Mouse (Mus musculus) heart, adult 2 months (tissue): ENCODE data around the gene Musk. TPM values are rescaled to one million over a fixed set of nuclear protein-coding genes. Genes with fewer than 3 reads are reported as not detected.
A peak's percentile ranks its signal among the peaks of the same experiment; 100 is the strongest.
"Not testable (repeated sequence)": the region's sequence is repeated elsewhere in the genome, so short reads cannot be mapped to it uniquely, and the experiment has no call there.

ENCODE experiments used
- DNase-seq, 2 experiments: peaks; one replicate each; pipeline ENCODE4 v3.0.0; 2021
- H3K27ac ChIP-seq: fragments of 200-600 bp; 2 replicates; pipeline ENCODE4 v1.8.1; 2022
- H3K27me3 ChIP-seq: fragments of 200-500 bp; 2 replicates; pipeline ENCODE4 v1.6.1; 2012; ENCODE audit warnings: mild to moderate bottlenecking, low read length, inconsistent platforms, mixed read lengths; ENCODE audit not compliant: control insufficient read depth, insufficient read depth
- H3K36me3 ChIP-seq: fragments of 200-500 bp; 2 replicates; pipeline ENCODE4 v1.6.1; 2012; ENCODE audit warnings: low read length, inconsistent platforms; ENCODE audit not compliant: control insufficient read depth, insufficient read depth
- H3K4me1 ChIP-seq: fragments of 200-500 bp; 2 replicates; pipeline ENCODE4 v1.6.1; 2011; ENCODE audit warnings: low read length; ENCODE audit not compliant: control insufficient read depth, insufficient read depth
- H3K4me3 ChIP-seq: fragments of 200-600 bp; 2 replicates; pipeline ENCODE4 v1.8.1; 2022
- H3K79me2 ChIP-seq: fragments of 200-500 bp; replicated peaks from 2 replicates; pipeline ENCODE4 v1.6.1; 2012; ENCODE audit warnings: mild to moderate bottlenecking, inconsistent platforms, low read length, moderate library complexity, mixed read lengths; ENCODE audit not compliant: control insufficient read depth, insufficient read depth
- H3K9ac ChIP-seq: fragments of 200-500 bp; 2 replicates; pipeline ENCODE4 v1.6.1; 2012; ENCODE audit warnings: low read depth, mild to moderate bottlenecking, control low read depth, inconsistent platforms, low read length, mixed read lengths
- CTCF ChIP-seq: fragments of 200-600 bp; IDR thresholded peaks from 2 replicates; pipeline ENCODE4 v1.8.1; 2022; ENCODE audit warnings: antibody characterized with exemption, mild to moderate bottlenecking, moderate library complexity
- EP300 ChIP-seq: fragments of 200-500 bp; IDR thresholded peaks from 2 replicates; pipeline ENCODE4 v1.6.1; 2011; ENCODE audit warnings: low read depth, low read length, control low read depth; ENCODE audit not compliant: insufficient read depth
- POLR2A ChIP-seq: fragments of 200-500 bp; IDR thresholded peaks from 2 replicates; pipeline ENCODE4 v1.6.1; 2011; ENCODE audit warnings: mild to moderate bottlenecking, low read depth, low read length, control low read depth; ENCODE audit not compliant: insufficient read depth
- WGBS: fragments of 180-500 bp; shearing (Covaris S2); methylation state at CpG from one replicate; pipeline ENCODE4 v1.1.7; 2018; 5-methylcytosine and 5-hydroxymethylcytosine counted together
- intact Hi-C: fragments of 180-260 bp; cut with DNase I; formaldehyde crosslinking; loops from one replicate; pipeline ENCODE4 v1.15.1; 2025
- long read RNA-seq: library from polyadenylated mRNA; stranded (forward); transcript quantifications from one replicate; pipeline ENCODE4 v2.0.0, GENCODE M21; 2021
- polyA plus RNA-seq: library from polyadenylated mRNA; depleted of rRNA; stranded (reverse); fragments of >200 nt; gene quantifications from 2 replicates; pipeline ENCODE4 v1.2.3, GENCODE M21; 2012; rRNA removed
- total RNA-seq, 2 experiments: library from RNA; stranded (reverse); gene quantifications; 2 replicates each; pipeline ENCODE4 v1.2.3; 2021

Gene Musk
- total RNA-seq: under 1 TPM; 0.59 to 0.81 TPM
- 0.14 and 0.20 TPM in 2 replicates for polyA plus RNA-seq
- long read RNA-seq, partial matches to known transcripts: 1 of 2 reads
- long read RNA-seq, other reads (novel, unspliced or antisense): 1 of 2 reads

DNA sequence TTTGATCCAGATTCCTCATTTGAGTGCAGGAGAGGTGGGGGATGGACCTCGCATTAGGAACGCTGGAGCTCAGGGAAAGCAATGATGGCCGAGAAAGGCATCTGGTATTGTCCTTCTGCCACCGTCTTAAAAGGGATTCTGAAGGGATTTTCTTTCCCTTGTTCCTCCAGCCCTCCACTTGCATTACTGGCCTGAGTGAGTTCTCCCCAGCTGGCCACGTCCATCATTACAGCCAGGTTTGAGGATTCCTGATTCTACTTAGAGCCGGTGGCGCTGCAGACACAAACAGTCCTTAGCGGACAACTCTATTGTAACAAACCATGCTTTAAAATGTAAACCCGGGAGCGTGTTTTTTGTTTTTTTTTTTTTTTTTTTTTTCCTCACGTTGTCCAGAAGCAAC lies at the start of gene Musk:
Musk (plus strand) TSS at position 274 of the 400 bp plus-strand sequence.
- Histone ChIP-seq H3K4me3 (no peak within 1 kb of the TSS; the same call in 1 of the 2 replicates), H3K27ac (peak within 1 kb of the TSS; percentile 4; the same call in 1 of the 2 replicates), H3K4me1 (peaks cover 1% of the 10 kb centered on the region; the same call in 1 of the 2 replicates), H3K36me3 (no peaks in the 10 kb centered on the region), H3K79me2 (no peaks in the 10 kb centered on the region), H3K27me3 (no peaks in the 10 kb centered on the region), H3K9ac (no peak within 1 kb of the TSS)
- no peak for DNase-seq
- intact Hi-C loops: no loop called here
- WGBS: 76% methylated on average over 11 of the region's 11 CpGs
- TF ChIP-seq CTCF (no peak), POLR2A (no peak), EP300 (no peak)

DNA sequence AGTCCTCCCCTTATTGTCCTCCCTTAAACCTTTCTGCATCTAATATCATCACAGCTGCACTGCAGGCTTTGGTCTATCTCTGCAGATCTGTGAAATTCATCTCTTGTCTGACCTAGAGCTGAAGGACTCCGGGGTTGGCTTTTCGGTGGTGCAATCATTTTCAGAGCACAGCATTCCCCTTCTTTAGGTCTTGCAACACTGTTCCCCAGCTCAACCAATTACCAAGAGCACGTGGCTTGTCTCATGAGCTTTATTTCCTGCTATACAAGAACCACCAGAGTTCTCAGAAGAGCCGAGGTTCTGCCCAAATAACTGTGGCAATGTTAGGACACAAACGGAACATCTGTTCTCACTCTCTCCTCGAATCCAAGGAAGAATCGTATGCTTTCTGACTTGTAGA lies 45.3 kb upstream of the Musk start:
- DNase-seq: no peak
- TF ChIP-seq EP300: no peak
- TF ChIP-seq CTCF: no peak
- no peak for TF ChIP-seq POLR2A
- H3K79me2 ChIP-seq: no peaks in the 10 kb centered on the region
- no peaks in the 10 kb centered on the region for H3K4me1 ChIP-seq
- no peak overlapping the region for H3K9ac ChIP-seq
- intact Hi-C loops: no loop called here
- no peak overlapping the region for H3K4me3 ChIP-seq
- 71% methylated on average over 7 of the region's 7 CpGs for WGBS
- H3K36me3 ChIP-seq: no peaks in the 10 kb centered on the region
- no peaks in the 10 kb centered on the region for H3K27me3 ChIP-seq
- H3K27ac ChIP-seq: no peak overlapping the region

DNA sequence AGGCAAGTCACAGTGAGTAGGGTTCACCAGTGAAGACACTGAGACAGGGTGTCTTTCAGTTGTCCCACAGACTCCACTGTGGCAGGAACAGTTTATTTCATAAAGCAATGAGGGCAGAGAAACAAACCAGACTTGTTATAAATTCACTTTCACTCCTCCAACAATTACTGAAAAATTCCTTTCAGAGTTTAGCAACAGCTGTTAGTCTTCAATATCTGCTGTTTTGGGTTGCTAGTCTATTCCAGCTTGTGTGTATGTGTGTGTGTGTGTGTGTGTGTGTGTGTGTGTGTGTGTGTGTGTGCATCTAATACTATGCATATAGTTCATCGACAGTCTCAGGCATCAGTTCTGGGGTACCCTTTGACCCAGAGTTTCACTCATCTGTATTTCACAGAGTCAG lies 40.2 kb upstream of the Musk start:
- Histone ChIP-seq H3K27ac (no peak overlapping the region), H3K27me3 (no peaks in the 10 kb centered on the region), H3K4me3 (no peak overlapping the region), H3K4me1 (no peaks in the 10 kb centered on the region), H3K9ac (no peak overlapping the region), H3K79me2 (no peaks in the 10 kb centered on the region), H3K36me3 (no peaks in the 10 kb centered on the region)
- 79% methylated on average over 1 of the region's 1 CpGs for WGBS
- no peak for DNase-seq
- no peak for TF ChIP-seq POLR2A
- TF ChIP-seq CTCF: no peak
- no peak for TF ChIP-seq EP300
- intact Hi-C loops: no loop called here

DNA sequence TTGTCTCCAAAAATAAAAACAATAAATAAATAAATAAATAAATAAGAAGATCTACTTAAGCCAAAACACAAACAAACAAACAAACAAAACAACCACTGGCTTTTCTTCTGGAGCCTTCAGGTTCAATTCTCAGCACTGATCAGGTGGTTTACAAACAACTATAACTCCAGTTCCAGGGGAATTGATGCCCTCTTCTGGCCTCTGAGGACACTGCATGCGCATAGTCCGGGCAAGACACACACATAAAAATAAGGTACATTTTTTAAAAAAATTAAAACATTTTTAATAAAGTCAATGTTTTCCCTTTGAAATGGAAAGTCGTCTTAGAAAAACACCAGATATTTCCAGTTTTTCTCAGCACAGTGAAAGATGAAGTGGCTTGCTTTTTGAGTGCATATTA lies 33.4 kb upstream of the Musk start:
- no peak for DNase-seq
- no peaks in the 10 kb centered on the region for H3K79me2 ChIP-seq
- 93% methylated on average over 3 of the region's 3 CpGs for WGBS
- H3K4me3 ChIP-seq: no peak overlapping the region
- no peaks in the 10 kb centered on the region for H3K27me3 ChIP-seq
- H3K27ac ChIP-seq: no peak overlapping the region
- intact Hi-C loops: loop anchor here (10.0 kb wide), 1 partner anchor 348 kb away; no protein-coding TSS in a partner anchor
- H3K36me3 ChIP-seq: no peaks in the 10 kb centered on the region
- H3K4me1 ChIP-seq: no peaks in the 10 kb centered on the region
- H3K9ac ChIP-seq: no peak overlapping the region
- TF ChIP-seq CTCF (peak; percentile 30), POLR2A (no peak)

DNA sequence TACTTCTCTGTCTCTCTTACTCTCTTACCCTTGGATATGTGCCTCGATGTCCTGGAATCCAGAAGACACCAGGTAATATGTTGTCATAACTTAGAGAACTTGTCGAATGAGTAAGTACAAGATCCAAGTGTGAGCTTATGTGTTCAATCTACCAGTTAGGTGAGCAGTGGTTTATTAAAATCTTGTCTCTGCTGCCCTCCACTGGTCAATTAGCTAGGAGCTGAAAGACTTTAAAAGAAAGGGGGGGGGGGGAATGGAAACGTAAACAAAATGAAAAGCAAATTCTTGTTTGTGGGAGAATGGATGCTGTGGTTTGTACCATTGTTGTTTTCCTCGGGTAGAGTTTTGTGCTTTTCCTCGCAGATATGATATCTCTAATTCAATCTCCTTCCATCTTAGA lies 32.4 kb upstream of the Musk start:
- Histone ChIP-seq H3K36me3 (no peaks in the 10 kb centered on the region), H3K4me1 (no peaks in the 10 kb centered on the region), H3K79me2 (no peaks in the 10 kb centered on the region), H3K27ac (no peak overlapping the region), H3K27me3 (no peaks in the 10 kb centered on the region), H3K9ac (no peak overlapping the region), H3K4me3 (no peak overlapping the region)
- intact Hi-C loops: loop anchor here (1.0 to 10.0 kb wide), 2 partner anchors 171 to 349 kb away; no protein-coding TSS in a partner anchor
- WGBS: 14% methylated on average over 5 of the region's 5 CpGs
- DNase-seq: no peak
- TF ChIP-seq EP300 (no peak), POLR2A (no peak), CTCF (peak; percentile 63)

DNA sequence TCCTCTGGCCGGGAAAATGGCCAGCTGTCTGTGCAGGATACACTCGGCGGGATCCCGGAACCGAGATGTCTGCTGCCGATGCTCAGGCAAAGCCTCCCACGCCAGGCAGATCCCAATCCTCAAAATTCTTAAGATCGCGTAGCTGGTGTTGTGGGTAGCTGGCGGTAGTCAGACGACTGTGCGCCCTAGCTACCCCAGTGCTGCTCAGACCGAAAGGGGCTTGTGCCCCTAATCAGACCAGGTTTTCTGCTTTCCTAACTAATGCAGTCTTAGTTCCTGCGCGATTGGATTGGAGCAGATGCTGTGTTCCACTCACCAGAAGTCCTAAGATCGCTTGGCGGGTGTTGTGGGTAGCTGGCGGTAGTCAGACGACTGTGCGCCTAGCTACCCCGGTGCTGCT lies 25.0 kb upstream of the Musk start:
- H3K9ac ChIP-seq, H3K4me1 ChIP-seq, H3K27me3 ChIP-seq, H3K79me2 ChIP-seq, DNase-seq, H3K4me3 ChIP-seq, H3K36me3 ChIP-seq, H3K27ac ChIP-seq: not testable (repeated sequence)
- intact Hi-C loops: loop anchor here (10.0 kb wide), 1 partner anchor 354 kb away; no protein-coding TSS in a partner anchor
- WGBS: 89% methylated on average over 21 of the region's 21 CpGs
